Mouse (Mus musculus): Measurements from ENCODE around the gene Abhd2.

DNA sequence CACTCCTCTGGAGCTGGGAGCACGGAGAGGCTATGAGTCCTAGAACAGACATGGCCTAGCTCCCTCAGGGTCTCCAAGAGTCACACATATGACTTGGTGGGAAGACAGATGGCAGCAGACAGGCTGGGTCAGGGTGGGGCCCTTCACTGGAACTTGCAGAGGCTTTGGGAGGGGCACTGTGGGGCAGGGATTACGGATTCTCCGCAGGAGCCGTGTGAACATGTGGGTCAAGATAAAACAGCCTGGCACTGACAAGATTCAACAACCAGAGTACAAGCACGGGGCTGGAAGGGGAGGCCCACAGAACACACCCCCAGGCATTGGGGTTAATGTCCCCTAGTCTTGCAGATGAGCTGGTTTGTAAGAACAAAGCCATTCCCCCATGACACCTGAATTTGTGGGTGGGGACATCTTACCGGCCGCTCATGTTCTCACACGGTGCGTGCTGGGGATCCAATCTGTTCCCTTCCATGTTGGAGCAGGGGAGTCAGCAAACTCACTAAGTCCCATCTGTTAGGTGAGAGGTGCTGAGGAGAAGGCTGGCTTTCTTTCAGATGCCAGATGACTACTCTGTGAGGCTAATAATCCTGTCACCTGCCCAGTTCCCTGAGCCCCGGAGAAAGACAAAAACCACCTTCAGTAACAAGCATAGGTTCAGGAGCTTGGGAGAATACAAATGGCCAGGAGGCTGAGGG, 30.9 kb upstream of the Abhd2 start:
- TF ChIP-seq CTCF (IDR thresholded peaks at IDR 0.05; ENCODE audit: control insufficient read depth, insufficient read depth, low read length) (no peak), POLR2A (IDR thresholded peaks at IDR 0.05; ENCODE audit: borderline replicate concordance, control insufficient read depth, low read depth, low read length) (no peak)

Measured in bone marrow, adult 2 months (tissue).